Mouse (Mus musculus) bone marrow macrophage, adult 2 months (primary cell): Measurements from ENCODE around the gene Sox15. TPM values are rescaled to one million over a fixed set of nuclear protein-coding genes. Genes with fewer than 3 reads are reported as not detected.
A peak's percentile ranks its signal among the peaks of the same experiment; 100 is the strongest.
"Not testable (repeated sequence)": the region's sequence is repeated elsewhere in the genome, so short reads cannot be mapped to it uniquely, and the experiment has no call there.

Experiments used
- H3K27ac ChIP-seq: 2 replicates; pipeline ENCODE4 v1.5.1; 2012; ENCODE audit warnings: low read depth, low read length; ENCODE audit not compliant: insufficient read depth
- H3K4me1 ChIP-seq: 2 replicates; pipeline ENCODE4 v1.6.1; 2012; ENCODE audit warnings: low read length; ENCODE audit not compliant: control insufficient read depth, insufficient read depth
- H3K4me3 ChIP-seq: 2 replicates; pipeline ENCODE4 v1.5.1; 2012; ENCODE audit warnings: mild to moderate bottlenecking, low read length, moderate library complexity; ENCODE audit not compliant: insufficient read depth
- CTCF ChIP-seq: IDR thresholded peaks from 2 replicates; pipeline ENCODE4 v1.5.1; 2012; ENCODE audit warnings: low read depth, mild to moderate bottlenecking, low read length, moderate library complexity
- POLR2A ChIP-seq: IDR thresholded peaks from 2 replicates; pipeline ENCODE4 v1.6.1; 2012; ENCODE audit warnings: mild to moderate bottlenecking, low read depth, low read length, borderline replicate concordance
- polyA plus RNA-seq: library from polyadenylated mRNA; stranded (reverse); fragments of >200 nt; gene quantifications from 2 replicates; pipeline ENCODE4 v1.2.4, GENCODE M21; 2012; ENCODE audit not compliant: missing spikeins, insufficient read depth, insufficient read length

Gene Sox15
- polyA plus RNA-seq, result not detected in 2 replicates

- Histone ChIP-seq H3K4me3 (no peak within 1 kb of the TSS), H3K4me1 (peaks cover 12% of the 10 kb centered on the region), H3K27ac (peak within 1 kb of the TSS; percentile 64)
- TF ChIP-seq CTCF (no peak), POLR2A (no peak)
Observed at GRCm38 (mm10) chr11:69655264-69656064, at the start of gene Sox15. Sox15 (plus strand) TSS chr11:69655314.

GRCm38 (mm10) chr11:69605726-69606490, 49.2 kb upstream of the Sox15 start, which contains the start of gene Atp1b2:
Atp1b2 (minus strand) TSS chr11:69605942.
- Histone ChIP-seq H3K4me1 (no peaks in the 10 kb centered on the region), H3K27ac (no peak within 1 kb of the TSS)
- TF ChIP-seq POLR2A (peak; percentile 49; the same call in 1 of the 2 replicates), CTCF (no peak)

GRCm38 (mm10) chr11:69606491-69606795, 48.7 kb upstream of the Sox15 start:
- no peak for TF ChIP-seq POLR2A
- no peak for TF ChIP-seq CTCF
- peak overlapping the region; percentile 50 for H3K4me3 ChIP-seq
- H3K27ac ChIP-seq, result no peak overlapping the region
- H3K4me1 ChIP-seq, result no peaks in the 10 kb centered on the region

More at GRCm38 (mm10) chr11:69605726-69606490, 49.2 kb upstream of the Sox15 start, which contains the start of gene Atp1b2:
- peak within 1 kb of the TSS; percentile 61 for H3K4me3 ChIP-seq

- no peak overlapping the region for H3K27ac ChIP-seq
- H3K4me3 ChIP-seq, result no peak overlapping the region
- H3K4me1 ChIP-seq, result no peaks in the 10 kb centered on the region
- TF ChIP-seq POLR2A, result no peak
- no peak for TF ChIP-seq CTCF
Observed at GRCm38 (mm10) chr11:69606832-69607231, 48.3 kb upstream of the Sox15 start.

GRCm38 (mm10) chr11:69608525-69608924, 46.6 kb upstream of the Sox15 start:
- Histone ChIP-seq H3K4me1 (no peaks in the 10 kb centered on the region), H3K27ac (no peak overlapping the region), H3K4me3 (no peak overlapping the region)
- no peak for TF ChIP-seq CTCF
- TF ChIP-seq POLR2A, result no peak

GRCm38 (mm10) chr11:69609416-69609815, 45.7 kb upstream of the Sox15 start:
- no peak for TF ChIP-seq POLR2A
- TF ChIP-seq CTCF, result no peak
- Histone ChIP-seq H3K4me3 (no peak overlapping the region), H3K27ac (no peak overlapping the region), H3K4me1 (no peaks in the 10 kb centered on the region; the same call in 1 of the 2 replicates)

- no peaks in the 10 kb centered on the region; the same call in 1 of the 2 replicates for H3K4me1 ChIP-seq
- H3K27ac ChIP-seq, result no peak overlapping the region
- no peak for TF ChIP-seq POLR2A
- TF ChIP-seq CTCF, result no peak
- no peak overlapping the region for H3K4me3 ChIP-seq
Observed at GRCm38 (mm10) chr11:69610899-69611298, 44.2 kb upstream of the Sox15 start.

- H3K4me1 ChIP-seq, result no peaks in the 10 kb centered on the region; the same call in 1 of the 2 replicates
- H3K27ac ChIP-seq, result no peak overlapping the region
- TF ChIP-seq CTCF (peak; percentile 76), POLR2A (no peak)
- H3K4me3 ChIP-seq, result peak overlapping the region; percentile 15; the same call in 1 of the 2 replicates
Observed at GRCm38 (mm10) chr11:69613553-69614256, 41.4 kb upstream of the Sox15 start.

GRCm38 (mm10) chr11:69614257-69614588, 40.9 kb upstream of the Sox15 start:
- H3K27ac ChIP-seq, H3K4me1 ChIP-seq, H3K4me3 ChIP-seq: not testable (repeated sequence)
